Mouse (Mus musculus) telencephalon, adult 2 months (tissue): Measurements from ENCODE around the gene Scrt2.

ENCODE experiments used
- DNase-seq: peaks from one replicate; pipeline ENCODE4 v3.0.0-alpha.2; 2011; ENCODE audit warnings: low read depth, low spot score

Gene Scrt2

DNA sequence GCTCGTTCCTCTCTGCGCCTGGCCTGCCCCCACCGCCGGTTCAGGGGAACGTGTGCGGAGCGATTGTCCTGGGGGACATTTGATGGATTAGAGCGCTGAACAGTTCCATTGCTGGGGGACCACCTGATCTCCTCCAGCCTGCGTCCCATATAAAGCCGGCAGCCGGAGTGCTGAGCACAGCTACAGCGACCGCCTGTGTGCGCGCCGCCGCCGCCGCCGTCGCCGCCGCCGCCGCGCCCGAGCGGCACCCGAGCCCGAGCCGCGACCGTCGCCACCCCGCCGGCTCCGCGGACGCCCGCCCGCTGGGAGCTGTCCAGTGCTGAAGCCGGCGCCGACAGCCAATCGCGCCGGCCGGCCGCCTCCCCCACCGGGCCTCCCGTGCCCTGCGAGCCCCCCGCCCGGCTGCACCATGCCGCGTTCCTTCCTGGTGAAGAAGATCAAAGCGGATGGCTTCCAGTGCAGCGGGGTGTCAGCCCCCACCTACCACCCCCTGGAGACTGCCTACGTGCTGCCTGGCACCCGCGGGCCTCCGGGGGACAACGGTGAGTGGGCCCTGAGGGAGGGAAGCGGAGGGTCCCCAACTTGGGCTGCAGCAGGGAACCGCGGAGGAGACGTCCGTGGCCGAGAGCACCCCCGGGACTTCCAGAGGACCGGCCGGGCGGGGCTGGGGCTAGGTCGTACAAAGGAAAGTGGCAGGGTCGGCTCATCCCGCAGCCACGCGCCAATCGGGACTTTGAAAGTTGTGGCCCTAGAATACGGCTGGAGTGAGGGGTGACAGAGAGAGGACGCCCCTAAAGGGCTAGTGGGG is 516 bp downstream of the Scrt2 start:
- no peak for DNase-seq

DNA sequence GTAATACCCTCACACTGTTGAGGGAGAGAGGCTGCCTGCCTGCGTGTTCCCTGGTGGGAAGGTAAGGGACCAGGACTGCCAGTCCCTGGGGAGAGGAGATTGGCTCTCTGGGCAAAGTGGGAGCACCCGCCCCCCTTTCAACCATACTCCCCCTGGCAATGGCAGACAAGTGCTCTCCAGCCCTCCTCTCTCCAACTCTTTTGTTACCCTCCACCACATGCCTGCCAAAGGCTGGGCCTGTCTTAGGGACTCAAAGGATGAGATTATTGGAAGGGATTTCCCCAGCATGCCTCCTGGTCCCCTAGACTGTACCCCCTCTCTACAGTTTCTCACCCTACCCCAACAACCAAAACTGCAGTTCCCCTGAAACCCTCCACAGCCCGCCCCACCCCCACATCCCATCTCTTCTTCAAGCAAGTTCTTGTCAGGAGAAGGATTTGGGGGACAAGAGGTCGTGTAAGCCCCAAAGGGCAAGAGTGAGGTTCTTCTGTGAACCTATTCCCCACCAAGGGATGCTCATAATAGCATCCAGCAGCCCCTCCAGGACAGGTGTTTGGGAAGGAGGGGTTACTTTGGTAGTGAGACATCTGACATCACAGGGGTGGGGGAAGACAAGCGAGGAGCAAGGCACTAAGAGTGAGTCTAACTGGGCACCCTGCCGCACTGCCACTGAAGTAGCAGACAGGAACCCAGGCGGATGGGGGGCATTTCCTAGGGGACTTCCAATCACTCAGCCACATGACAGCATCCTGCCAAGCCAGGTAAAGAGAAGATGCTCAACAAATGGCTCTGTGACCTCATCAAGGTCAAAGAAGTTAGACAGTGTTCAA is 1.3 kb downstream of the Scrt2 start:
- no peak for DNase-seq

GRCm38 (mm10) chr2:152083411-152083810 is 2.1 kb downstream of the Scrt2 start:
- DNase-seq = no peak

- DNase-seq = no peak
Measured at GRCm38 (mm10) chr2:152084298-152084697, 3.0 kb downstream of the Scrt2 start.

GRCm38 (mm10) chr2:152085414-152085813 is 4.1 kb downstream of the Scrt2 start:
- DNase-seq = no peak

DNA sequence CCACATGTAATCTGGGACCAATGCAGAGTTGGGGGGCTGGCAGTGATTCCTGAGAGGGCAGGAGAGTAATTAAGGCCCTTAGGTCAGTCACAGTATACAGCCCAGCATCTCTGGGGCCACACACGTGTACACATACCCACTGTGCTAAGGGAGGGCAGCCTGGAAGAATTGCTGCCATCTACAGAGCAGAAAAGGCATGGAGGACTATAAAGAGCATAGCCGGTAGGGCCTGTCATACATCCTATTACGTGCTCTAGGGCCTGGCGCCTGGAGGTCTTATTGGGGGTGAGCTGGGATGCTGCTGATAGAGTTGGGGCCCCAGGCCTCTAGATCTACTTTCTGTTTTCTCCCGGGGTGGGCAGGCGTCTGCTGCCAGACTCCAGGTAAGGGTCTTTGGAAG is 5.1 kb downstream of the Scrt2 start:
- no peak for DNase-seq

- DNase-seq = no peak
Measured at GRCm38 (mm10) chr2:152087111-152087510, 5.8 kb downstream of the Scrt2 start.

DNA sequence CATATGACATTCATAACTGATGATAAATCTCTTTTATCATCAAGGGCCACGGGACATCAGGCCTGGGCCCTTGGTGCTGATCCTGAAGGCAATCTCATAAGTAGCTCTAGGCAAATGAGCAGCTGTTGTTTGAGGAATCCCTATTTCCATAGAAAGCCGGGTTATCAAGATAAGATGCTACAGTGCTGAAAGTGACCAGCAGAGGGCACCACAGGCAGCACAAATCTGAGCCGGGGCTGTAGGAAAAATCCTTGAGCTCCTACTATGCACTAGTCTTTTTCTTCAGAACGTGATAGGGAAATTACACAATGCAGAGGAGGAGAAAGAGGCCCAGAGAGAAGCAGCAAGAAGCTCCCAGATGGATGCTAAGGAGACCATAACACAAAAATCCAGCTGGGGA is 7.7 kb downstream of the Scrt2 start:
- DNase-seq = no peak

DNA sequence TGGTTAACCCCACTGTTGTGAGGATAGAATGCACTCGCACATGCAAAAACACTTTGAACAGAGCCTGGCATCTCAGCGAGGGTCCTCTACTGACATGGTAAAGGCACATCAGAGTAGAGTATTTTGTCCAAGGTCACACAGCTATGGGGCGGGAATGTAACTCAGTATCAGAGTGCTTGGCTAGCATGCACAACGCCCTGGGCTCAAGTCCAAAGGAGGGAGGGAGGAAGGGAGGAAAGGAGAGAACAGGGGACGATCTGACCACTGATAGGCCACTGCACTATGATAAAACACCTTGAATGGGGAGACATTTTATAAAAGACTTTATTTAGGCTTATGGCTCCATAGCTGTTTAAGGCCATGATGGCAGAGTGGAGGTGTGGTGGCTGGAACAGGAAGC is 8.3 kb downstream of the Scrt2 start:
- DNase-seq = no peak

DNA sequence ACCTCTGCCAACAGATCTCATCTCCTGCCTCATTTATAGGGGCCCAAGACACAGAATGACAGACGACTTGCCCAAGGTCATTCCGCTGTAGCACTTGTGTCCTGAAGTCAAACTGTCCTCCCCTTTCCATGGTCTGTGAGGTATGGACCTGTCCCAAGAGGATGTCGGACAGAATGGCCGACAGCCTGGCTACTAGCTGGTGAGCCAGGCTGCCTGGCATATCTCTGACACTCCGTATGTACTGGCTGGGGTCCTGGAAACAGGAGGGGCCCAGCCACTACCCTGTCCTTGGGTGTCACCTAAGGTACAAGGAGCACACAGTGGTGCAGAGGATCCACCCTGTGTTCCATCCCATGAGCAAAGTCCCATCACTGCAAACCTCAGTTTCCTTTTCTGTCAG is 9.2 kb downstream of the Scrt2 start:
- DNase-seq = no peak

DNA sequence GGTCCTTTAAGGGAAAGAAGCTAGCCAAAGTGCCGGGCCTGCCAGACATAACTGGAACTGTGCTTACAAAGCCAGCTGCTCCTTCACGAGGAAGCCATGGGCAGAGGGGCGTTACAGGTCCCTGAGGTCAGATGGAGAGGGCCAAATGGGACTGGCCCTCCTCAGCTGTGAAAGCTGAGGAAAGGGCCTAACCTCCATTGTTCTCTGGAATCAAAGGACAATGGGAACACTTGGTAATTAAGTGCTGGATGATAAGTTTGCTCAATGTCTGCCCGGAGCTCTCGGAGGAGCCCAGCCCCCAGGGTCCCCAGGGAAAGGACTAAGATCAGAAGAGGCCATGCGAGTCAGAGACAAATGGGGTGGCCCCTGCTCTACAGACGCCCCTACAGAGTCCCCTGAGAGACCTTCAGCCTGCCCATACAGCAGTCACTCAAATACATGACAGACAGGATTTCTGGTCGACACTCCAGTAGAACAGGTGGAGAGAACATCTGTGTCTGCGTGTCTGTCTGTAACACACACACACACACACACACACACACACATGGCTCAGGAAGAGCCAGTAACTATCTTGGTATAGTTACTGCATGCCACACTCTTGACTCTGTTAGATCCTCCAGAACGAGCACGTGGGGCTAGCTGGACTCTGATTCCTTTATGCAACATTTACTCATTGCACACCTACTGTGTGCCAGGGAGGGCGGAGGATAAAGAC is 10.2 kb downstream of the Scrt2 start:
- DNase-seq = no peak

GRCm38 (mm10) chr2:152092927-152093326 is 11.6 kb downstream of the Scrt2 start:
- DNase-seq = no peak

DNA sequence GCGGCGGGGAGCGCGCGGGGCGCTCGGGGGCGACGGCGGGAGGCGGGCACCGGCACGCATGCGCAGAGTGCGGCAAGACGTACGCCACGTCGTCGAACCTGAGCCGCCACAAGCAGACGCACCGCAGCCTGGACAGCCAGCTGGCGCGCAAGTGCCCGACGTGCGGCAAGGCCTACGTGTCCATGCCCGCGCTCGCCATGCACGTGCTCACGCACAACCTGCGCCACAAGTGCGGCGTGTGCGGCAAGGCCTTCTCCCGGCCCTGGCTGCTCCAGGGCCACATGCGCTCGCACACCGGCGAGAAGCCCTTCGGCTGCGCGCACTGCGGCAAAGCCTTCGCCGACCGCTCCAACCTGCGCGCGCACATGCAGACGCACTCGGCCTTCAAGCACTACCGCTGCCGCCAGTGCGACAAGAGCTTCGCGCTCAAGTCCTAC is 12.0 kb downstream of the Scrt2 start:
- no peak for DNase-seq

- no peak for DNase-seq
Measured at GRCm38 (mm10) chr2:152094856-152095545, 13.7 kb downstream of the Scrt2 start.

GRCm38 (mm10) chr2:152096922-152097321 is 15.6 kb downstream of the Scrt2 start:
- DNase-seq = no peak

GRCm38 (mm10) chr2:152097916-152098315 is 16.6 kb downstream of the Scrt2 start:
- no peak for DNase-seq

- no peak for DNase-seq
Measured at GRCm38 (mm10) chr2:152099538-152099937, 18.2 kb downstream of the Scrt2 start.

DNA sequence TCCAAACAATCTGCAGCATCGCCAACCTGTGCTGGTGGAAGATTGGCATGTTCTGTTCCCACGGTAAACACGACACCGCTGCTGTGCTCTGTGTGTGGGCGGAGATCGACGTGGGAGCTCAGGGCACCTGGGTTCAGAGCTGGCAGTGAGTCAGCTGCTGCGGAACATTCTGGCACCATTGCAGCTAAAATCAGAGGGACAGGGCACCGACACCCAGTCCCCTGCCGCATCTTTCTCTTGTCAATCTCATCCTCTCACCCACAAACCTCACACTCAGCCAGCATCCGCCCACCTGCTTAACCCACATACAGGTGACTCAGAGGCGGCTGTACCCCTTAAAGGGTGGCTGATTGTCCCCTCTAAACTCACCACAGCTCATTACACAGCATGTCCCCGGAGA is 20.4 kb downstream of the Scrt2 start:
- no peak for DNase-seq

- no peak for DNase-seq
Measured at GRCm38 (mm10) chr2:152102369-152102768, 21.0 kb downstream of the Scrt2 start.

- DNase-seq = no peak
Measured at GRCm38 (mm10) chr2:152104711-152105317, 23.5 kb downstream of the Scrt2 start.
